Mouse (Mus musculus) heart, embryonic 15.5 days (tissue): ENCODE data around the gene Olfr825. TPM values are rescaled to one million over a fixed set of nuclear protein-coding genes. Genes with fewer than 3 reads are reported as not detected.

Experiments
- polyA plus RNA-seq: library from polyadenylated mRNA; unstranded; fragments of >200 nt; fragmentation: Nextera tagmentation; extraction: Ambion mirVana; gene quantifications from 2 replicates; pipeline ENCODE4 v1.2.1, GENCODE M21; 2015

Gene Olfr825
- polyA plus RNA-seq, 1 experiment from 2014 or later = not detected

Other genes with a start within 250 kb of the Olfr825 start
- not detected in 2 replicates for gene Olfr818, start 217.7 kb downstream of the Olfr825 start, polyA plus RNA-seq
- not detected in 2 replicates for gene Olfr819, start 199.5 kb downstream of the Olfr825 start, polyA plus RNA-seq
- gene Olfr247, start 190.6 kb downstream of the Olfr825 start, polyA plus RNA-seq = not detected in 2 replicates
- not detected in 2 replicates for gene Gm10310, start 181.7 kb downstream of the Olfr825 start, polyA plus RNA-seq
- not detected in 2 replicates for gene Olfr820, start 154.1 kb downstream of the Olfr825 start, polyA plus RNA-seq
- gene Olfr821, start 136.4 kb downstream of the Olfr825 start, polyA plus RNA-seq = not detected in 2 replicates
- gene Olfr822, start 95.6 kb downstream of the Olfr825 start, polyA plus RNA-seq = not detected in 2 replicates
- gene Olfr823, start 51.4 kb downstream of the Olfr825 start, polyA plus RNA-seq = not detected in 2 replicates
- gene Olfr824, start 36.8 kb downstream of the Olfr825 start, polyA plus RNA-seq = not detected in 2 replicates
- gene Olfr826, start 17.4 kb upstream of the Olfr825 start, polyA plus RNA-seq = not detected in 2 replicates
- gene Olfr827, start 47.6 kb upstream of the Olfr825 start, polyA plus RNA-seq = not detected in 2 replicates
- not detected in 2 replicates for gene Neurod4, start 113.5 kb upstream of the Olfr825 start, polyA plus RNA-seq
- gene Tespa1, start 156.1 kb upstream of the Olfr825 start, polyA plus RNA-seq = 0.73 and 5.4 TPM in 2 replicates
- 0.03 TPM in 1 of 2 replicates, not detected in the other for gene Vmn2r84, start 227.6 kb upstream of the Olfr825 start, polyA plus RNA-seq